Mouse (Mus musculus) mature B cell (primary cell): ENCODE results near the gene Agbl4.

Experiments used
- in situ Hi-C: fragments of 300-500 bp; cut with MboI; formaldehyde crosslinking; loops from 2 replicates; pipeline ENCODE4 v1.14.3; 2019

The Agbl4 gene

DNA sequence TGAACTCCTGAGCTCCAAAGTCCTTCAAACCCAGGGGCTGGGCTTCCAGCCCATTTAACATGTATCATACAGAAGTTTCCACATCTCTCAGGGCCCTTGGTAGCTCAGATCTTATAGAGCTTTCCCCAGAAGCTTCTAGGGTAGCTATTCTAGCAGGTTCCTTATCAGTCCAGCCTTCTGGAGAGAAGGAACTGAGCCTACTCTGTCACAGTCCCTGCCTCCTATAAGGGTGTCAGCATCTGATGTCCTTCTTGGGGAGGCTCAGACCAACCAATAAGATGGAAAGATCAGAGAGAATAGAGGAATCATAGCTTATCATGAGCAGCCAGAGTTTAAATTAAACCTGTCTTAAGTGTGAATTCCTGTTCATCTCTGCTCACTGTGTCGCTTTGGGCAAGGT, 1269.3 kb downstream of the Agbl4 start:
- in situ Hi-C loops: no loop called here

DNA sequence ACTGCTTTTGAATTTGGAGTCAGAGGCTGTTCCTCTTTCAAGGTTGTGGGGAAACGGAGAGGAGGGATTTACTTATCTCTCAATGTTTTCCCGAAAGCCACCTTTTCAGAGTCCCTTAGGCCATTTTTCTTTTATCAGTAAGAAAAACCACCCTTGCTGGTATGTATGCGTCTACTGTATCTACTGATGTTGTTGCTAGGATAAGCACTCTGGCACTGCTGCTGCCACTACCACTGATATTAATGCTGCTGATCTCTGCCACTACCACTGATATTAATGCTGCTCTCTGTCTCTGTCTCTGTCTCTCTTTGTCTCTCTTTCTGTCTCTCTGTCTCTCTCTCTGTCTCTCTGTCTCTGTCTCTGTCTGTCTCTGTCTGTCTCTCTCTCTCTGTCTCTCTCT, 1271.9 kb downstream of the Agbl4 start:
- in situ Hi-C loops: no loop called here

DNA sequence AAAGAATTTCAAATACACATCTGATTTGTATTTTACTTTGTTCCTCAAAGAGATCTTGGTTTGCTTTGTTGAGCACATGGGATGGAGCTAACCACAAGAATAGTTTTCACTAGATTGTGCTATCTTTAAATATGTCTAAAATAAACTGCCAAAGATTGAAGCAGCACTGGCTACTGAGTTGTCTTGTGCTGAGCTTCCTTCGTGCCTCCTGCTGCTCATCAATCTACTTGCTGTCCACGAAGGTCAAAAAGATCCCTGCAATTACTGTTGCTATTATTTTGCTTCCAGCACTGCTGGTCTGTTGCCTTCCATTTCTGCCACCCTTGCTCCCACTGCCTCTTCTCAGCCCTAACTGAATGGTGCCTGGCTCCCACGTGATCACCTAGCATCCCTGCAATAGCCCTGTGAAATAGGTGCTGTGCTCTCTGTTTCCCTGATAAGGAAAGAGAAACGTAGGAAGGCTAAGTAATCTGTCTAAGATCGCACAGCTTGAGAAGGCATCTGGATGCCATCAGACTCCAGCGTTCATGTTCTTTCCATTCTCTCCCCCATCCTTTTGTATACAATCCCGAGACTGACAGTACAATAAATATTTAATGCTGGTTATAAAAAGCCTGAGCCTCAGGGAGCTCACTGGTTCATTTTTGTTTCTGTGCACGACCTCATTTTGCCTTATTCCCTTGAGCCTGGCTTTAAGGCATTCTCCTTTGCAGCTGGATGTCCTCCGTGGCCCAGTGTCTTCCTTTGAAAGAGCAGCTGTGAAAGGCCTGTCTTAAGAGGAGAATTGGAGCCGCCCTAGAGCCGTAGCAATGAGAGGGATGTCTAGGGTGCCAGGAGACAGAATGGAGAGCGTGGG, 1273.3 kb downstream of the Agbl4 start:
- in situ Hi-C loops: no loop called here

DNA sequence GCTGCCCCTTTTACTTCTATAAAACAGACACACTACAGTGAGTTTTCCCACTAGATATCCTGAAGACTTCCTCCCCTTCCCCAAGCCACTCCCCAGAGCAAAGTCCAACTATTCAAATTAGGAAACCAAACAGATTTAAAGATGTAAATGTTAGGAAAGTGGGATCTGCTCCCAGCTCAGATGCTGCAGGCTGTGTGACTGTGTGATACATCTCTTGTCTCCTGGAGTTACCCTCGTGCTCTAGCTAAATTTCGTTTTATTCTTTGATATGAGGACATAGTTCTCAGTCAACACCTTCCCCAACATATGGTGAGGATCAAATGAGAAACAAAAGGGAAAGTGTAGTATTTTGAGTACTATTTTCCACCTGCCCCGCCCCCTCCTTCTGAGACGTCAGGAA, 1274.0 kb downstream of the Agbl4 start:
- in situ Hi-C loops: no loop called here

DNA sequence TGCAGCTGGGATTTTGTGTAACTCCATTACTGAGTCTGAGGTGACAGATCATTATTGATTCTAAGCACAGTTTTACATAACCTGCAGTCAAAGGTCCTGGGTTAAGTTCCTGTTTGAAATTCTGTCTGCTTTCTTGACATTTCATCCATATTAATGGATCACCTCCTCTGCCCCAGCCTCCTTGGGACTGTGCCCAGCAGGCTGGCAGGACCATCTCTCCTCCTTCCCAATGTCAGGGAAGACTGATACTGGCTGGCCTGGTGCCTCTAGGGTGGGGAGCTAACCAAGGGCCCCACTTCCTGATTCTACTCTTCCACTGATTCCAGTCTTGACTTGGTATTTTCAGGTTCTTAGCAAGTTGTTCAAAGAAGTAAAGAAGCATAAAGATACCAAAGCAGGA, 1276.4 kb downstream of the Agbl4 start:
- in situ Hi-C loops: no loop called here

DNA sequence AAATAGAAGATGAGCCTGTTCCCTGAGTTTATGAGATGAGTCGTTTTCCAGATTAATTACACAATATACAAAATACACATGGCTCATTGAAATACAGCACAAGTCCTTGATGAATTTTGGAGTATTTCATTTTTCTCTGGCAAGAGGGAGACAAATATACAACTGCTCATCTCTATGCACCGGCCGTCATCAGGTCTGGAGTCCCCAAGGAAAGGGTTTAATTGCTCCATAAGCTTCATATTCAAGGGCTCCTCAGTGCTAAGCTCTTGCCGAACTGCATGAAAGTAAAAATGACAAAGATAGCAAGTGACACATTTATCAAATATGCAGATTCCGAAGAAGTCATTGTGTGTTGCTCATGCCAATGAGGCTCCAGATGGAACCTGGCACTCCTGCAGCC, 1284.5 kb downstream of the Agbl4 start:
- in situ Hi-C loops: no loop called here

DNA sequence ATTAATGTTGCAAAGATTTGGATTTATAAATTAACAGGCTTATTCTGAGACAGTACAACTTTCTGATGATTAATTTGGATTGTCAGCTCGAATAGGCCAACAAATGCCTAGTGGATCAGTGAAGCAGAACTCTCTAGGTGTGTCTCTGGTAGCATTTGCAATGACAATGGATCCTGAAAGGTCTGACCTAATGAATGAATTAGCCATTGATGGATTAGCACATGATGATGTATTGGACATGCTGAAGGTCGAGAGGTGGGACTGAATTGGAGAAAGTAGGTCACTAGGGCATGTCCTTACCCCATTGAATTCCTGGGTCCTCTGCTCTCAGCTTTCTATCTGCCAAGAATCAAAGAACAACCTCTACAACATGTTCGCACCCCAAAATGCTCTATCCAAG, 1285.3 kb downstream of the Agbl4 start:
- in situ Hi-C loops: no loop called here

DNA sequence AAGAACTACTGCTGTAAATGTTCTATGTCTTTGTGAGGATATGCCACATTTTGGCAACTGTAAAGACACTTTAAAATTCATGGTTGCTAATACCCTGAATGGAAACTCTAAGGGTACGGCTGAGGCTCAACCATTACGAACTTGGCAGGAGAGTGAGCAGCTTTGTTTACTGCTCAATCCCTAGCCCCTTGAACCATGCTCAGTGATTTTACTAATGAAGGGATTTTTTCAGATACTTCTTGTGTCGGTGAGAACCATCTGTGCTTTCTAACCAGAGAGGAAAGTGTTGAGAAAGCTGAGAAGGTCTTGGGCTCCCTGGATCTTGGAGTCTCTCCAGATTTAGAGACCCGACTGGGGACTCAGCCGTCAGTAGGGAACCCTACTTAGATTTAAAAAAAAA, 1286.4 kb downstream of the Agbl4 start:
- in situ Hi-C loops: no loop called here

DNA sequence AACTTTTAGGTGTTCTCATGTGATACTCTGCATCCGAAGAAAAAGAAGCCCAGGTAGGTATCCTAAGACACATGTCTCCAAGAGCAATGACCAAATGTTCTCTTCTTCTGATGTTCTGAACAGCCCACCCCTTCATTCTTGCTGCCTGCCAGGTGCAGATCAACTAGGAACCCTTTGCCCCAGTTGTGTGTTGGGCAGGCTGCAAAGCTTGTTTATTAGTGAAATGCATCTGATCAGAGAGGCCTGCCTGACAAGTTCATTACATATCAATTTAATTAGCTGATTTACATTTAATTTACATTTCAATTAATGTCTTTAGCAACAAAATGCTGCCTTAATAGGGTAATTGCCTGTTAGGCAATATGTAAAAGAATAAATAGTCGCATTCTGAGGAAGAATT, 1288.5 kb downstream of the Agbl4 start:
- in situ Hi-C loops: no loop called here

DNA sequence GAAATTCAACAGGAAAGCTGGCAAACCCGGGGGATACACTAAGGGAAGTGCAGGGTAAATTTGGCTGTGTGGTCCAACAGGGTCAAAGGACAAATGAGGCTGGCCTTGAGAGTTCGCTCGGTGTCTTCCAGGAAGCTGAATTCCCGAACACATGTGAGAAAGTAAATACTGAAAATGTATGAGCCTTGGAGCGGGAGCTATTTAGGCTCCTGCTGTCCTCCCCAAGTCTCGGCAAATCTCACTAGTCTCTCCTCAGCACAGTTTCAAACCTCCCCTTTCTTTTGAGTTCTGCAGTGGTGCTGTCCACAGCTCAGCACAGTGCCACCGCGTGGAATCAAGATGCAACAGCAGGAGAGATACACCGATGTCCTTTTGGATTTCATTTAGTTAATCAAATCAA, 1289.5 kb downstream of the Agbl4 start:
- in situ Hi-C loops: no loop called here

DNA sequence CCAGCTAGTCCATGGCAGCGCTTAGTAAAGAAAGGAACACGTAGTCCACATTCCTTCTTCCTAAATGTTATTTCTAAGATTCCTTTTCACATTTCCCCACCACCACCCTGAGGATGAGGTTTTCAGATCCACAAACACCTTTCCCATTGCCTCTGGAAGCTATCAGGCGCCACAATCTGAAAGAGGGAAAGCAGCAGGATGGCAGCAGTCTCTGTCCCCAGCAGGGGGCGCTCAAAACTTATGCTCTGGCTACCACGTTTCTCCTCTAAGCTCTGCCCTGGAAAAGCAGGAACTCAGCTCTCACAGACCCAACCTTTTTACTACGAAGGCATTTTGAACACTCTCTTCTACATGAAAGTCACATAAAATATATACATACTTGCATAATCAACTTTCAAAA, 1290.2 kb downstream of the Agbl4 start:
- in situ Hi-C loops: no loop called here

DNA sequence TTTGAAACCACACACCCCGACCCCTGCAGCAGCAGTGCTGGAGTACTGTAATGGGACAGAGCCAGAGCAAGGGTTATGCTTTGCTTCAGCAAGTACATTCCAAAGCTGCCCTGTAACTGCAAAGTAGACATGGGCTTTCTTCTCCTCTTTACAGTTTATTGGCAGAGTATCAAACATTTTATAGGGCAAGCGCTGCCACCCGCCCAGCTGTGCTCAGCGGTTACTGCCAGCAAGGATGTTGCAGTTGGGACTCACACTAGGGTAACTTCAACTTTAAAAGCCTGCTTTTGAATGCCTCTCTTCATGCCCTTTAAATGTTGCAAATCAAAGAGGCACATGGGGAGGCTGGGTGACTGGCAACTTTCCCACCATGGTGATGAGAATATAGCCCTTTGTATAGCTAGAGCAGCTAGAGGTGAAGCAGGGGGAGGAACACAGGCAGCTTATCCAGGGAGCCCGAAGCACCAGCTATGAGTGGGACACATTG, 1293.6 kb downstream of the Agbl4 start:
- in situ Hi-C loops: no loop called here

DNA sequence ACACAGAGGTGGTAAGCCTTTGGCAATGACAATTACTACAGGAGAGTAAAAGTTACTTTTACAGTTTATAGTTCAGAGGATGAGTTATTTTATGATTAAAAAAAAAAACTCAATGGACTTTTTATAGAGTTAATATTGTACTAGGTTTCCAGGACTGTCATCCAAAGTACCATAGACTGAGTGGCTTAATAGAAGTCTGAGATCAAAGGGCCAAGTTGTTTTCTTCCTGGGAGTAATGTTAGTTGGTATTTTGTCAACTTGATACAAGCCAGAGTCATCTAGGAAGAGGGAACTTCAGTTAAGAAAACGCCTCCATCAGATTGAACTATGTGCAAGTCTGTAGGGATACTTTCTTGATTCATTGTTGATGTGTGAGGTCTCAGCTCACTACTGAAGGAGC, 1303.9 kb downstream of the Agbl4 start:
- in situ Hi-C loops: no loop called here

DNA sequence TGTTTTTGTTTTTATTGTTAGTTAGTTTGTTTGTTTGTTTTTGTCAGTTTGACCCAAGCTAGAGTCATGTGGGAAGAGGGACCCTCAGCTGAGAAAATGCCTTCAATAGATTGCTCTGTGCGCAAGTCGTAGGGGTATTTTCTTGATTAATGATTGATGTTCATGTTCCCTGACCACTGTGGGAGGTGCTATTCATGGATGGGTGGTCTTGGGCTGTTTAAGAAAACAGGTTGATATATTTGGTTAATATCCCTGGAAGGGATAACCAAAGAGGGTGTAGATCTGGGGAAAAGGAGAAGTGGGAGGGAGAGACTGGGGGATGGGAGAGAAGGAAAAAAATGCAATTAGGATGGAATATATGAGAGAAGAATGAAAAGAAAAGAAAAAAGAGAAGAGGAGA, 1306.7 kb downstream of the Agbl4 start:
- in situ Hi-C loops: no loop called here

DNA sequence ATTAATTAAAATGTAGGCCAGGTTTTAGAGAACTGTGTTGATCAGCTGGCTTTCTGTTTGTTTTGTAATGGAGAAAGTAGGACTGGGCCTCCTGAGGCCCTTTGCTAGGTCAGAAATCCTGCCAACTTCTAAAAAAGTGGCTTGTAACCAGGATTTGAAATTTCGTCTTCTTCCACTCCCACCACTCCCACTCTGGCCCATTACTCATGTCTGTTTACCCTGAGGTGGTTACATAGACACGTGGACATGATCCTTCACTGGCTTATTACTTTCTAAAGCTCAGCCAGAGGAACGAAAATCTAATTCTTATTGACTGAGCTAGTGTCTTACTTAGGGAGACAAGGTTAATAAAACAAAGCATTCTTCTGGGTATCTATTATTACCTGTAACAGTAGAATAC, 1307.5 kb downstream of the Agbl4 start:
- in situ Hi-C loops: no loop called here
